In the genomic region with DNA sequence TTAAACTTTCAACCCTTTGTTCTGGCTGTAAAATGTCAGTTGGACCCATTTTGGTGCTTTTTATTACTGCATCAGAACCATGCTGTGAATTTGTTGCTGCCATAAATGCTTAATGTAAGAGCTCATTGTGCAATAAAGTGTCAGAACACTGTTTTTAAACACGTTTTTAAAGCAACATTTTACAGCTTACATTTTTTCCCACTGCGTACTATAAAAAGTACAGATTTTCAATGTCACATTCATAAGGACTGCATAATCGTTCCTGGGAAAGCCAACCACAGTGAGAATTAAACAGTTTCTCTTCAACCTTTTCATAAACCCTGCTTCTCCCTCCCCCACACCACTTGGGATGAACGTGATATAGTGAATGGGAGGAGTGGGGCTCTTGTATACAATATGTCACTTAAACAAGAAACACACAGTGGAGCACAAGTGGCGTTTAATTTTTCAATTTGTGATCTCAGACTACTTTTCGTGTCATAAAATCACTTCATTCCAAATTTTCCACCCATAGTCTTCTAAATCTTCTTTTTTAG, we compare ENCODE assay signal across 27 mouse cellular contexts.
"Had no signal": no experiment of that assay in that cellular context is flagged by ENCODE, and none has a peak within 500 bp of the region (broad histone marks: within the 10 kb centered on the region; RNA-seq: fewer than 3 reads in every experiment).

No protein-coding gene starts in this region.

- H3K4me2 ChIP-seq: heart, embryonic 12.5 days; hindbrain, embryonic 12.5 days; hindbrain, embryonic 14.5 days; kidney, embryonic 15.5 days; liver, embryonic 11.5 days; liver, embryonic 13.5 days; liver, embryonic 15.5 days had no signal

- H3K27me3 ChIP-seq: heart, embryonic 12.5 days; hindbrain, embryonic 12.5 days; kidney, embryonic 15.5 days; liver, embryonic 13.5 days; liver, embryonic 15.5 days had no signal

- H3K4me1 ChIP-seq: heart, embryonic 10.5 days; heart, embryonic 12.5 days; hindbrain, embryonic 10.5 days; hindbrain, embryonic 12.5 days; kidney, embryonic 15.5 days; liver, embryonic 13.5 days; liver, embryonic 15.5 days had no signal

- H3K9me3 ChIP-seq: heart, embryonic 10.5 days; heart, embryonic 12.5 days; hindbrain, embryonic 10.5 days; hindbrain, embryonic 12.5 days; kidney, embryonic 15.5 days; liver, embryonic 13.5 days; liver, embryonic 15.5 days had no signal

- ATAC-seq: hindbrain, embryonic 16.5 days; inflammation-experienced regulatory T-cells, adult 6 months; intestine, embryonic 16.5 days had no signal

- DNase-seq: gastrocnemius, adult 2 months; gastrocnemius, postnatal 10 days; gastrocnemius, postnatal 25 days; heart, adult 18-20 months; heart, postnatal 10 days; heart, postnatal 4 days; kidney, adult 11 months; kidney, adult 2 months; kidney, adult 9 months; kidney, postnatal 14 days; kidney, postnatal 36 days; layer of hippocampus, adult 9-11 months; layer of hippocampus, postnatal 36 days; liver; liver, embryonic 13.5 days had no signal

- H3K36me3 ChIP-seq: heart, embryonic 10.5 days; heart, embryonic 12.5 days; hindbrain, embryonic 10.5 days; hindbrain, embryonic 12.5 days; kidney, embryonic 15.5 days; liver, embryonic 13.5 days; liver, embryonic 15.5 days had no signal

- H3K4me3 ChIP-seq: gastrocnemius, adult 2 months; heart, embryonic 10.5 days; heart, embryonic 12.5 days; hindbrain, embryonic 10.5 days; hindbrain, embryonic 12.5 days; kidney, embryonic 15.5 days; liver, embryonic 13.5 days; liver, embryonic 15.5 days had no signal

- H3K9ac ChIP-seq: heart, embryonic 12.5 days; hindbrain, embryonic 12.5 days; hindbrain, embryonic 14.5 days; kidney, embryonic 15.5 days; liver, embryonic 13.5 days; liver, embryonic 15.5 days had no signal

- H3K27ac ChIP-seq: gastrocnemius, adult 2 months; heart, embryonic 10.5 days; hindbrain, embryonic 10.5 days; hindbrain, embryonic 12.5 days; hindbrain, embryonic 14.5 days; kidney, embryonic 15.5 days; kidney, postnatal 0 days; liver, embryonic 13.5 days; liver, embryonic 15.5 days had no signal
